Mouse (Mus musculus) ES-Bruce4 (cell line): ENCODE data around the gene Rsph3a.
"Not testable (repeated sequence)": the region's sequence is repeated elsewhere in the genome, so short reads cannot be mapped to it uniquely, and the experiment has no call there.

ENCODE experiments used
- CTCF ChIP-seq: IDR thresholded peaks from one replicate; pipeline ENCODE4 v1.8.1; 2011; ENCODE audit warnings: low read depth, low read length
- POLR2A ChIP-seq: IDR thresholded peaks from one replicate; pipeline ENCODE4 v1.8.1; 2011; ENCODE audit warnings: low read length; ENCODE audit not compliant: insufficient read depth

DNA sequence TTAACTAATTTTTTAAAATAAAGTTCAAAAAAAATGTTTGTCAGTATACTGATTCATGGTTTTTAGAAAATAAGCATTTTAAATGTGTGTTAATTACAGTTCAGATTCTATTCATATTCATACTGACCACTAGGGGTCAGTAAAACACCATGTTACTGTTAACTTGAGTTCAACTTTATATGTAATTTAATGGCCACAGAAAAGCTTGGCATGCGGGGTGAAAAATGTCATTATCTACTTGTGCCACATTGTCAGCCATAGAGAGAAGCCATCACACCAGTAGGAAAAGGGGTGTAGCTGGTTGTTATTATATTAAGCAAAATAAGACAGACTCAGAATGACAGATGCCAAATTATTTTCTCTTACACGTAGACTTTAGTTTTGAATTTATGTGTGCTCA is 38.1 kb downstream of the Rsph3a start:
- not testable (repeated sequence) for TF ChIP-seq POLR2A, CTCF
